26 mouse cellular contexts compared by ENCODE assay signal in the genomic region with DNA sequence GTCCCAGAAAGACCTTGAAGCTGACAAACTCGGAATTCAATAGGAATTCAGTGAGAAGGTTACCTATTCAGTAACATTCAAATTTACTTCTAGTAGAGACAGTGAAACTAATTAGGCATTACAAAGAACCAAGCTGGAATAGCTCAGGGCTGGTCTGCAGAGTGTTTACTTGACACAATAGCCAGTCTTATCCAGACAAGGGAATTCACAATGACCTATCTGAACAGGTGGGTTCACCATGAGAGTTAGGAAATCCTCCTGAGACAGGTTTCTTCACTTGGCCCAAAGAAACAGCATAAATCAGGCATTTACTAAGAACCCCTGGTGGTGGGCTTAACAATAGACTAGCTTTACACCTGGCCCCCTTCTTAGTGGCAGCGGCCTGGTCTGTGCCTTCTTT. TPM values are rescaled to one million over a fixed set of nuclear protein-coding genes. Genes with fewer than 3 reads are reported as not detected.
"Had no signal": no experiment of that assay in that cellular context is flagged by ENCODE, and none has a peak within 500 bp of the region (broad histone marks: within the 10 kb centered on the region; RNA-seq: fewer than 3 reads in every experiment).

No protein-coding gene starts in this region.

RNA-seq across cellular contexts. Expression of a gene that starts 12.5 kb away (rescaled TPM):
- total RNA-seq: common myeloid progenitor, adult 5-6 weeks; forebrain, postnatal 0 days; gastrocnemius, adult 2 months; gastrocnemius, postnatal 10 days; gastrocnemius, postnatal 14 days; granulocyte monocyte progenitor cell, adult 5-6 weeks had no signal
- polyA plus RNA-seq: embryonic facial prominence, embryonic 10.5 days; embryonic facial prominence, embryonic 11.5 days; embryonic facial prominence, embryonic 12.5 days; embryonic facial prominence, embryonic 13.5 days; embryonic facial prominence, embryonic 14.5 days; erythroblast, embryonic 14.5 days; forebrain, embryonic 10.5 days; forebrain, embryonic 11.5 days; forebrain, embryonic 12.5 days; forebrain, embryonic 13.5 days; forebrain, embryonic 14.5 days; forebrain, embryonic 15.5 days; forebrain, embryonic 16.5 days; forebrain, postnatal 0 days had no signal

RNA-seq across cellular contexts. Expression of a gene that starts 29.0 kb away (rescaled TPM):
- total RNA-seq: common myeloid progenitor, adult 5-6 weeks; granulocyte monocyte progenitor cell, adult 5-6 weeks had no signal
- polyA plus RNA-seq: embryonic facial prominence, embryonic 11.5 days; erythroblast, embryonic 14.5 days; forebrain, embryonic 10.5 days; forebrain, embryonic 11.5 days; forebrain, embryonic 12.5 days; heart, embryonic 10.5 days; heart, embryonic 11.5 days had no signal

RNA-seq across cellular contexts. Expression of a gene that starts 47.4 kb away (rescaled TPM):
- total RNA-seq: common myeloid progenitor, adult 5-6 weeks; forebrain, postnatal 0 days; gastrocnemius, adult 2 months; gastrocnemius, postnatal 14 days; gastrocnemius, postnatal 25 days; granulocyte monocyte progenitor cell, adult 5-6 weeks; heart, adult 18-20 months; heart, adult 2 months; heart, adult 8-10 months had no signal
- polyA plus RNA-seq: embryonic facial prominence, embryonic 10.5 days; embryonic facial prominence, embryonic 11.5 days; embryonic facial prominence, embryonic 12.5 days; erythroblast, embryonic 14.5 days; forebrain, embryonic 10.5 days; forebrain, embryonic 11.5 days; forebrain, embryonic 12.5 days; forebrain, embryonic 13.5 days; forebrain, embryonic 14.5 days; forebrain, embryonic 15.5 days; forebrain, embryonic 16.5 days; forebrain, postnatal 0 days; heart, adult 2 months; heart, embryonic 10.5 days; heart, embryonic 11.5 days; heart, embryonic 12.5 days had no signal
